Mouse (Mus musculus): ENCODE measurements at regions not wholly inside any gene's neighbourhood (a gene's known extent, or its start where the extent isn't known, plus 50 kb on each side); places are given as distances from the start of the nearest gene placed in this dataset.
A peak's percentile ranks its signal among the peaks of the same experiment; 100 is the strongest.

- no peak for DNase-seq
These were observed 62.3 kb upstream of the Agr3 start for GRCm38 (mm10) chr12:35863141-35863540.

- no peak for DNase-seq
These were observed 72.3 kb upstream of the Agr3 start for GRCm38 (mm10) chr12:35853159-35853558.

- DNase-seq, result no peak
These were observed 78.4 kb upstream of the Agr3 start for GRCm38 (mm10) chr12:35846905-35847610.

- DNase-seq, result no peak
These were observed 88.5 kb upstream of the Agr3 start for GRCm38 (mm10) chr12:35836946-35837345.

GRCm38 (mm10) chr12:35833285-35833684 is 92.1 kb upstream of the Agr3 start:
- no peak for DNase-seq

GRCm38 (mm10) chr12:35831922-35832512 is 93.4 kb upstream of the Agr3 start:
- no peak for DNase-seq

- peak in 1 of 2 experiments; percentile 23 for DNase-seq
These were observed 94.2 kb upstream of the Agr3 start for GRCm38 (mm10) chr12:35831268-35831667.

GRCm38 (mm10) chr12:35827797-35828196 is 97.6 kb upstream of the Agr3 start:
- no peak for DNase-seq

GRCm38 (mm10) chr12:35826990-35827389 is 98.4 kb upstream of the Agr3 start:
- no peak for DNase-seq

GRCm38 (mm10) chr12:35824587-35824987 is 100.8 kb upstream of the Agr3 start:
- DNase-seq, result no peak

GRCm38 (mm10) chr12:35799261-35799660 is 126.2 kb upstream of the Agr3 start:
- DNase-seq, result no peak

GRCm38 (mm10) chr12:35775396-35775795 is 150.0 kb upstream of the Agr3 start:
- no peak for DNase-seq

- no peak for DNase-seq
These were observed 154.9 kb upstream of the Agr3 start for GRCm38 (mm10) chr12:35770387-35771024.

GRCm38 (mm10) chr12:35758916-35759315 is 166.5 kb upstream of the Agr3 start:
- DNase-seq, result no peak

- no peak for DNase-seq
These were observed 170.3 kb upstream of the Agr3 start for GRCm38 (mm10) chr12:35755159-35755558.

- no peak for DNase-seq
These were observed 177.4 kb upstream of the Agr3 start for GRCm38 (mm10) chr12:35747997-35748396.

- DNase-seq, result no peak
These were observed 178.6 kb upstream of the Agr3 start for GRCm38 (mm10) chr12:35746691-35747299.

GRCm38 (mm10) chr12:35742729-35743128 is 182.7 kb upstream of the Agr3 start:
- no peak for DNase-seq

GRCm38 (mm10) chr12:35736427-35736826 is 189.0 kb upstream of the Agr3 start:
- DNase-seq, result no peak

GRCm38 (mm10) chr12:35735002-35735401 is 190.4 kb upstream of the Agr3 start:
- DNase-seq, result no peak

GRCm38 (mm10) chr12:35734371-35734770 is 191.0 kb upstream of the Agr3 start:
- no peak for DNase-seq

- DNase-seq, result no peak
These were observed 191.8 kb upstream of the Agr3 start for GRCm38 (mm10) chr12:35733580-35733979.

GRCm38 (mm10) chr12:35725910-35726309 is 191.1 kb upstream of the Ahr start:
- no peak for DNase-seq

GRCm38 (mm10) chr12:35724132-35724531 is 189.3 kb upstream of the Ahr start:
- no peak for DNase-seq
